Mouse (Mus musculus) layer of hippocampus, adult 2 months (tissue): ENCODE data around the gene Fmo5. TPM values are rescaled to one million over a fixed set of nuclear protein-coding genes. Genes with fewer than 3 reads are reported as not detected.
A peak's percentile ranks its signal among the peaks of the same experiment; 100 is the strongest.

Experiments
- DNase-seq, 2 experiments: peaks; one replicate each; pipeline ENCODE4 v3.0.0; 2022; ENCODE audit warnings: low spot score in 2 of 2
- H3K27ac ChIP-seq: fragments of 200-600 bp; 2 replicates; pipeline ENCODE4 v1.8.1; 2022
- H3K4me3 ChIP-seq: fragments of 200-600 bp; 2 replicates; pipeline ENCODE4 v1.8.1; 2022; ENCODE audit warnings: mild to moderate bottlenecking
- CTCF ChIP-seq: fragments of 200-600 bp; conservative IDR thresholded peaks from 2 replicates; pipeline ENCODE4 v1.8.1; 2022; ENCODE audit warnings: antibody characterized with exemption, mild to moderate bottlenecking, moderate library complexity
- total RNA-seq, 2 experiments: library from RNA; stranded (reverse); gene quantifications; 2 replicates each; pipeline ENCODE4 v1.2.3; 2021

Gene Fmo5
- total RNA-seq, 2 experiments from 2014 or later: 3.5 to 5.0 TPM

GRCm38 (mm10) chr3:97648518-97648917, 19.9 kb downstream of the Fmo5 start:
- H3K4me3 ChIP-seq: no peak overlapping the region
- no peak for DNase-seq
- no peak for TF ChIP-seq CTCF
- peak overlapping the region; percentile 62; the same call in 1 of the 2 replicates for H3K27ac ChIP-seq

GRCm38 (mm10) chr3:97649022-97649421, 20.4 kb downstream of the Fmo5 start:
- no peak for DNase-seq
- H3K4me3 ChIP-seq: no peak overlapping the region
- H3K27ac ChIP-seq: 0 out of 2 replicates have a peak overlapping the region, but pooled peaks have one; percentile 62
- no peak for TF ChIP-seq CTCF

- no peak for DNase-seq
- TF ChIP-seq CTCF: no peak
- H3K27ac ChIP-seq: 0 out of 2 replicates have a peak overlapping the region, but pooled peaks have one; percentile 62
Observed at GRCm38 (mm10) chr3:97649469-97649868, 20.9 kb downstream of the Fmo5 start.

GRCm38 (mm10) chr3:97651604-97652003, 23.0 kb downstream of the Fmo5 start:
- no peak overlapping the region for H3K27ac ChIP-seq
- DNase-seq: no peak
- H3K4me3 ChIP-seq: no peak overlapping the region
- no peak for TF ChIP-seq CTCF

More at GRCm38 (mm10) chr3:97649469-97649868, 20.9 kb downstream of the Fmo5 start:
- no peak overlapping the region for H3K4me3 ChIP-seq

GRCm38 (mm10) chr3:97653781-97654180, 25.2 kb downstream of the Fmo5 start:
- TF ChIP-seq CTCF: no peak
- Histone ChIP-seq H3K4me3 (no peak overlapping the region), H3K27ac (no peak overlapping the region)
- no peak for DNase-seq

- no peak for DNase-seq
- peak; percentile 70 for TF ChIP-seq CTCF
- no peak overlapping the region for H3K4me3 ChIP-seq
Observed at GRCm38 (mm10) chr3:97654901-97655300, 26.3 kb downstream of the Fmo5 start.

GRCm38 (mm10) chr3:97657655-97658411, 29.2 kb downstream of the Fmo5 start, which contains the start of gene Prkab2:
TSS of gene Prkab2 (plus strand) at chr3:97658193.
- Histone ChIP-seq H3K27ac (peak within 1 kb of the TSS; percentile 90), H3K4me3 (peak within 1 kb of the TSS; percentile 93)
- peak; percentile 98 to 99 for DNase-seq
- TF ChIP-seq CTCF: no peak

More at GRCm38 (mm10) chr3:97654901-97655300, 26.3 kb downstream of the Fmo5 start:
- H3K27ac ChIP-seq: no peak overlapping the region

GRCm38 (mm10) chr3:97658426-97659193, 30.0 kb downstream of the Fmo5 start:
- Histone ChIP-seq H3K4me3 (peak overlapping the region; percentile 93), H3K27ac (peak overlapping the region; percentile 90)
- peak in 1 of 2 experiments; percentile 75 for DNase-seq
- TF ChIP-seq CTCF: no peak

GRCm38 (mm10) chr3:97659746-97660145, 31.1 kb downstream of the Fmo5 start:
- peak overlapping the region; percentile 90; the same call in 1 of the 2 replicates for H3K27ac ChIP-seq
- TF ChIP-seq CTCF: no peak
- no peak for DNase-seq
- H3K4me3 ChIP-seq: peak overlapping the region; percentile 93

- no peak for TF ChIP-seq CTCF
- DNase-seq: no peak
- Histone ChIP-seq H3K4me3 (no peak overlapping the region), H3K27ac (no peak overlapping the region)
Observed at GRCm38 (mm10) chr3:97661206-97661605, 32.6 kb downstream of the Fmo5 start.

GRCm38 (mm10) chr3:97665525-97665924, 36.9 kb downstream of the Fmo5 start:
- no peak for TF ChIP-seq CTCF
- no peak for DNase-seq
- Histone ChIP-seq H3K4me3 (no peak overlapping the region), H3K27ac (no peak overlapping the region)

- no peak for TF ChIP-seq CTCF
- H3K27ac ChIP-seq: no peak overlapping the region
- no peak overlapping the region for H3K4me3 ChIP-seq
- DNase-seq: no peak
Observed at GRCm38 (mm10) chr3:97666154-97666553, 37.5 kb downstream of the Fmo5 start.

- TF ChIP-seq CTCF: no peak
- no peak overlapping the region for H3K27ac ChIP-seq
- no peak overlapping the region for H3K4me3 ChIP-seq
- DNase-seq: no peak
Observed at GRCm38 (mm10) chr3:97667093-97667675, 38.6 kb downstream of the Fmo5 start.
